Mouse (Mus musculus): ENCODE measurements around the gene Bud23. TPM values are rescaled to one million over a fixed set of nuclear protein-coding genes. Genes with fewer than 3 reads are reported as not detected.

The Bud23 gene
- polyA plus RNA-seq, 1 experiment from 2014 or later = 103 TPM

DNA sequence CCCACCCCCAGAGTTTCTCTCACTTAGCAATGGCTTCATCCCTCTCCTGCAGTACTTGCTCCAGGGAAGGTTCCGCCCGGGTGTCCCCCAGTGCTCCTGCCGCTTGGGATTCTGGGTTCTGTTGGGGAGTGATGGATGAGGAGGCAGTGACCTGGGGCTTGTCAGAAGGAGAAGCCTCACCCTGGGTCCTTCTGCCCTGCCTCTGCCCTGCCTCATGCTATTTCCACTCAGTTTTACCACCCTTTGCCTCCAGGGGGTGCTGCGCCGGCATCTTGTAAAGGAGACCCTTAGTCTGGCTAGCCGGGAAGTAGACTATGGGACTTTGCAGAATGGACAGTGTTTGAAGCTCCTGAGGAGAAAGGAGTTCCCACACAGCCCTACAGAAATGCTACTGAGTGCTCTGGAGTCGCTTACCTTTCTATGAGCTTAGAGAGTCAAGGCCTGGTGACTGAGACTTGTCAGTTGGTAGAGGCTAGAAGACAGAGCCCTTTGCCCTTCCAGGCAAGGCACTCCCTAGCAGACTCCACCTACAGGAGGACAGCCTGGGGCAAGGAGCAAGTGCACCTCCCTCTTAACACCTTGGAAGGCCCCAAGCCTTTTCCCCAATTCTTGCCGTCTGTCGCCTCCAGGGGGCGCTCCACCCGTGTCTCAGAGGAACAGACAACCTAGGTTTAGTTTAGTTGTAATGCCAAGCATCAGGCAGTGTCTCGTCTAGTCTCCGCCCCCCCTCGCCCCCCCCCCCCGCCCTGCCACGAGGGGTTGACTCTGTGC, 51.9 kb downstream of the Bud23 start:
- Histone ChIP-seq H3K4me2 (replicated peaks) (peak overlapping the region; percentile 22; the same call in 1 of the 2 replicates), H3K27ac (no peak overlapping the region), H3K9ac (replicated peaks) (no peak overlapping the region), H3K27me3 (peaks cover 19% of the 10 kb centered on the region), H3K4me1 (replicated peaks) (peaks cover 34% of the 10 kb centered on the region), H3K36me3 (no peaks in the 10 kb centered on the region), H3K4me3 (replicated peaks) (no peak overlapping the region), H3K9me3 (no peaks in the 10 kb centered on the region)
- no peak for ATAC-seq
- WGBS = 4% methylated on average over 16 of the region's 16 CpGs

DNA sequence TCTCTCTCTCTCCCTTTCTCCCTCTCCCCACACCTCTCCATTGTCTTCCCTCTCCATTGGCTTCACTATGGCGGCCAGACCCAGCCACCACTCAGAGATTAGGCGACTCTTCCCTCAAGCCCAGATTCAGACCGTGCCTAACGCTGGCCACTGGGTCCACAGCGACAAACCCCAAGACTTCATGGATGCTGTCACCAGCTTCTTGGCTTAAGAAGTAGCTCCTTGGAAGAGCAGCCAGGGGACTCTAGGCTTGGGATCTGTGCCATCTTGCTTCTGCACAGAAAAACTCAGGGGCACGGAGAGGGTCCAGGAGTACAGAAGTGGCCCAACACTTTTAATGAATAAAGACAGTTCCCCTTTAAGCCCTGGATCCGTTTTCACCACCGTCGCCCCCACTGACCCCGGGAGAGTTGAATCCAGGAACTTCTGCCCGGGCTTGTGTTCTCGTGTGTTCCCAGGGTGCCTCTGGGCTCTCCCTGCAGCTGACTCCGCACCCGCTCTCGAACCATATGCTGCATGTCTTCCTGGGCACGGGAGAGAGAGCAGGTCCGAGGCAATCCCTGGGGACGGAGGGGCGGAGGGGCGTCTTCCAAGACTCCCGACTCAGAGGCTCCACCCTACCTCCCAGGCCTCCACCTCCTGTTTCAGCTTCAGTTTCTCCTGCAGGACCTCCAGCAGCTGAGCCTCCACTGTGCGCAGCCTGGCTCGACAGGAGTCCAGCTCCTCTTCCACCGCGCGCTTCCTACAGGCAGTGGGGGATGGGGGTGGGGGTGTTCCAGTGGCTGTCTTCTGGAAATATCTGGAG, 52.7 kb downstream of the Bud23 start:
- H3K4me2 ChIP-seq (replicated peaks) = peak overlapping the region; percentile 22; the same call in 1 of the 2 replicates
- 24% methylated on average over 26 of the region's 26 CpGs for WGBS
- H3K9ac ChIP-seq (replicated peaks) = 0 out of 2 replicates have a peak overlapping the region, but pooled peaks have one; percentile 40
- no peaks in the 10 kb centered on the region for H3K36me3 ChIP-seq
- H3K9me3 ChIP-seq = no peaks in the 10 kb centered on the region
- peaks cover 21% of the 10 kb centered on the region for H3K27me3 ChIP-seq
- 0 out of 2 replicates have a peak overlapping the region, but pooled peaks have one; percentile 5 for H3K4me3 ChIP-seq (replicated peaks)
- no peak for ATAC-seq
- H3K27ac ChIP-seq = no peak overlapping the region
- H3K4me1 ChIP-seq (replicated peaks) = peaks cover 37% of the 10 kb centered on the region

- H3K27me3 ChIP-seq = peaks cover 21% of the 10 kb centered on the region
- peaks cover 37% of the 10 kb centered on the region for H3K4me1 ChIP-seq (replicated peaks)
- no peak for ATAC-seq
- no peaks in the 10 kb centered on the region for H3K9me3 ChIP-seq
- H3K9ac ChIP-seq (replicated peaks) = no peak overlapping the region
- H3K27ac ChIP-seq = no peak overlapping the region
- peak overlapping the region; percentile 59 for H3K4me3 ChIP-seq (replicated peaks)
- 73% methylated on average over 25 of the region's 25 CpGs for WGBS
- H3K4me2 ChIP-seq (replicated peaks) = peak overlapping the region; percentile 75; the same call in 1 of the 2 replicates
- no peaks in the 10 kb centered on the region for H3K36me3 ChIP-seq
Observed at GRCm38 (mm10) chr5:135010841-135011743, 53.7 kb downstream of the Bud23 start.

DNA sequence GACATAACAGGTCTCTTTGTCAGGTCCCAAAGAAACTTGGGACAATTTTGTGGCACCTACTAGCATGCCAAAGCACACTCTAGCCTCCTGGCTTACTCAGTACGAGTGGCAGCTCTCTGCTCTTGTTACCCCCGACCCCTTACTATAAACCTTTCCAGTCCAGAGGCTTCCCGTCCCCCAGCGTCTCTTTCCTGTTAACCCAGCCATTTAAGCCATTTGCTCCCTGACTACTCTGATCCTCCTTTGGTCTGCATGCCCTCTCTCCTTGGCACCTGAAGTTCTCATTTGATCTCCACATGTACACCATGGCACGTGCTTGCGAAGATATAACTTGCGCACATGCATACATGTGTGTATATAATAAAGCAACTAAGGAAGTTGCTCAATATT, 54.4 kb downstream of the Bud23 start:
- WGBS = 59% methylated on average over 7 of the region's 7 CpGs
- H3K27me3 ChIP-seq = peaks cover 22% of the 10 kb centered on the region
- H3K36me3 ChIP-seq = no peaks in the 10 kb centered on the region
- H3K27ac ChIP-seq = peak overlapping the region; percentile 95; the same call in 1 of the 2 replicates
- no peaks in the 10 kb centered on the region for H3K9me3 ChIP-seq
- peak overlapping the region; percentile 75 for H3K4me2 ChIP-seq (replicated peaks)
- H3K4me3 ChIP-seq (replicated peaks) = peak overlapping the region; percentile 59
- H3K4me1 ChIP-seq (replicated peaks) = peaks cover 35% of the 10 kb centered on the region
- peak overlapping the region; percentile 67 for H3K9ac ChIP-seq (replicated peaks)
- no peak for ATAC-seq

- Histone ChIP-seq H3K4me1 (replicated peaks) (peaks cover 35% of the 10 kb centered on the region), H3K27me3 (peaks cover 24% of the 10 kb centered on the region), H3K9me3 (no peaks in the 10 kb centered on the region), H3K4me2 (replicated peaks) (peak overlapping the region; percentile 75), H3K4me3 (replicated peaks) (peak overlapping the region; percentile 59), H3K9ac (replicated peaks) (peak overlapping the region; percentile 67), H3K27ac (peak overlapping the region; percentile 95), H3K36me3 (no peaks in the 10 kb centered on the region)
- under 1% methylated on average over 35 of the region's 37 CpGs for WGBS
- peak; percentile 87 for ATAC-seq
Observed at GRCm38 (mm10) chr5:135009590-135010319, 55.0 kb downstream of the Bud23 start.

DNA sequence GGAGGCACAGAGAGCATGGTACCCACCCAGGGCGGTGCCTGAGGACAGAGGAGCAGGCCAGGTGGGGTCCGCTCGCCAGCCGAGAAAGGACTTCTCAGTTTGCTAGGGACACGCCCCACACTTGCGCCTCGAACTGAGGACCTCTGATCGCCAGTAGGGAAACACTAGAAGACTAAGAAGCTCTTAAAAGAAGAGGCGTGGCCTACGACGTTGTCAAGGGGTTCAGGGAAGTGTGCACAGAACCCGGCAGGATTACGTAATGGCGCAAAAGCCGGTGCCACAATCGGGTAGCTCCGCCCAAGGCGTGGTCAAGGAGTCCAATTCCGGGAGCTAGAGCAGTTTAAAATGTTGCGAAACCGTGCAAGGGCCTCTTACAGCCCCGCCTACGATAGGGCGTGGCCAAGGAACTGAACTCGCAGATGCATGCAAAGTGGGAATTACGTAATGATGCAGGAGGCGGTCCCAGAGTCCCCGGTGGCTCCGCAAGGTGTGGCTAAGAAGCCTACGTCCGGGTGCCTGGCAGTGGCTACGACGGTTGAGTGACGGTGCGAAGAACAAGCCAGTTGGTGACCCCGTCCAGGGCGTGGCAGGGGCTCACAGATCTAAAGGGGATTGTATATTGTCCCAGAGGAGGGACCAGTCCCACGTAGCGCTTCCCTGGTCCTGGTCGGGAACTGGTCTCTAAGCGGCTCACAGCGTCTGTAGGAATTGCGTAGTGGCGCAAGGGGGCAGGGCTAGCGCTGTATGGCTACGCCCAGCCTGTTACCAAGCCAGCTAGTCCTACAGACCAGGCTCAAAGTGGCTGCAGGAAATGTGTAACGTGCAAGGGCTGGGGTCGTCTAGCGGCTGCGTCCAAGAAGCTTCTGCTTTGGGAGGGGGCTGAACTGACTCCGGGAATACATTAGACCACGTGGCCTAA, 55.8 kb downstream of the Bud23 start, which contains the start of gene Abhd11:
Abhd11 (plus strand) TSS at position 482 of the 919 bp plus-strand sequence.
- WGBS = under 1% methylated on average over 52 of the region's 52 CpGs

GRCm38 (mm10) chr5:135007802-135008571, 56.8 kb downstream of the Bud23 start:
- H3K9me3 ChIP-seq = no peaks in the 10 kb centered on the region
- H3K27ac ChIP-seq = peak overlapping the region; percentile 95
- WGBS = 29% methylated on average over 16 of the region's 16 CpGs
- no peak for ATAC-seq
- peak overlapping the region; percentile 59 for H3K4me3 ChIP-seq (replicated peaks)
- H3K9ac ChIP-seq (replicated peaks) = peak overlapping the region; percentile 74
- H3K27me3 ChIP-seq = peaks cover 24% of the 10 kb centered on the region
- peak overlapping the region; percentile 75 for H3K4me2 ChIP-seq (replicated peaks)
- no peaks in the 10 kb centered on the region for H3K36me3 ChIP-seq
- H3K4me1 ChIP-seq (replicated peaks) = peaks cover 35% of the 10 kb centered on the region

More for the DNA sequence above, 55.8 kb downstream of the Bud23 start, which contains the start of gene Abhd11:
- peaks cover 35% of the 10 kb centered on the region for H3K4me1 ChIP-seq (replicated peaks)
- no peaks in the 10 kb centered on the region for H3K36me3 ChIP-seq
- peak within 1 kb of the TSS; percentile 59 for H3K4me3 ChIP-seq (replicated peaks)
- peak within 1 kb of the TSS; percentile 75 for H3K4me2 ChIP-seq (replicated peaks)
- peak within 1 kb of the TSS; percentile 74 for H3K9ac ChIP-seq (replicated peaks)
- H3K27me3 ChIP-seq = peaks cover 24% of the 10 kb centered on the region
- H3K9me3 ChIP-seq = no peaks in the 10 kb centered on the region
- peak within 1 kb of the TSS; percentile 95 for H3K27ac ChIP-seq
- ATAC-seq = peak; percentile 93

Data from midbrain, embryonic 13.5 days (tissue).